Mouse (Mus musculus) adrenal gland, postnatal 36 days (tissue): ENCODE results near the gene Fam189a2. TPM values are rescaled to one million over a fixed set of nuclear protein-coding genes. Genes with fewer than 3 reads are reported as not detected.

ENCODE experiments used
- DNase-seq, 2 experiments: peaks; one replicate each; pipeline ENCODE4 v3.0.0; 2021; ENCODE audit warnings: mixed read lengths in 1 of 2
- total RNA-seq, 2 experiments: library from RNA; stranded (reverse); gene quantifications; 2 replicates each; pipeline ENCODE4 v1.2.3; 2021

Fam189a2 gene
- total RNA-seq, 2 experiments from 2014 or later: 6.8 to 8.2 TPM

- DNase-seq: no peak
Measured at GRCm38 (mm10) chr19:24025876-24026275, 4.9 kb downstream of the Fam189a2 start.

GRCm38 (mm10) chr19:24024667-24025066 lies 6.2 kb downstream of the Fam189a2 start:
- no peak for DNase-seq

GRCm38 (mm10) chr19:24024131-24024530 lies 6.7 kb downstream of the Fam189a2 start:
- no peak for DNase-seq

- no peak for DNase-seq
Measured at GRCm38 (mm10) chr19:24023351-24023750, 7.5 kb downstream of the Fam189a2 start.

- no peak for DNase-seq
Measured at GRCm38 (mm10) chr19:24022771-24023170, 8.0 kb downstream of the Fam189a2 start.

GRCm38 (mm10) chr19:24022301-24022700 lies 8.5 kb downstream of the Fam189a2 start:
- DNase-seq: no peak

- no peak for DNase-seq
Measured at GRCm38 (mm10) chr19:24020736-24021135, 10.1 kb downstream of the Fam189a2 start.

GRCm38 (mm10) chr19:24019609-24020008 lies 11.2 kb downstream of the Fam189a2 start:
- no peak for DNase-seq

GRCm38 (mm10) chr19:24018396-24018795 lies 12.4 kb downstream of the Fam189a2 start:
- no peak for DNase-seq

- DNase-seq: peak in 1 of 2 experiments; percentile 9
Measured at GRCm38 (mm10) chr19:24017892-24018291, 12.9 kb downstream of the Fam189a2 start.

GRCm38 (mm10) chr19:24017427-24017826 lies 13.4 kb downstream of the Fam189a2 start:
- peak; percentile 41 to 74 for DNase-seq

- peak; percentile 6 to 55 for DNase-seq
Measured at GRCm38 (mm10) chr19:24016706-24017386, 14.0 kb downstream of the Fam189a2 start.

GRCm38 (mm10) chr19:24013241-24013640 lies 17.6 kb downstream of the Fam189a2 start:
- DNase-seq: no peak

GRCm38 (mm10) chr19:24012479-24012878 lies 18.3 kb downstream of the Fam189a2 start:
- DNase-seq: no peak

- peak in 1 of 2 experiments; percentile 35 for DNase-seq
Measured at GRCm38 (mm10) chr19:24007638-24008360, 23.0 kb downstream of the Fam189a2 start.

GRCm38 (mm10) chr19:24007002-24007637 lies 23.7 kb downstream of the Fam189a2 start:
- peak in 1 of 2 experiments; percentile 32 for DNase-seq

GRCm38 (mm10) chr19:23995766-23996399 lies 34.9 kb downstream of the Fam189a2 start:
- DNase-seq: no peak

GRCm38 (mm10) chr19:23988166-23988565 lies 42.7 kb downstream of the Fam189a2 start:
- DNase-seq: no peak

GRCm38 (mm10) chr19:23987291-23987690 lies 43.5 kb downstream of the Fam189a2 start:
- no peak for DNase-seq

- no peak for DNase-seq
Measured at GRCm38 (mm10) chr19:23984186-23984585, 46.6 kb downstream of the Fam189a2 start.

- no peak for DNase-seq
Measured at GRCm38 (mm10) chr19:23980598-23980997, 50.2 kb downstream of the Fam189a2 start.

- no peak for DNase-seq
Measured at GRCm38 (mm10) chr19:23977901-23978443, 52.8 kb downstream of the Fam189a2 start.
